Mouse (Mus musculus): ENCODE results near the gene F11. TPM values are rescaled to one million over a fixed set of nuclear protein-coding genes. Genes with fewer than 3 reads are reported as not detected.

The F11 gene
- polyA plus RNA-seq, 1 experiment from 2014 or later: 1.6 TPM

DNA sequence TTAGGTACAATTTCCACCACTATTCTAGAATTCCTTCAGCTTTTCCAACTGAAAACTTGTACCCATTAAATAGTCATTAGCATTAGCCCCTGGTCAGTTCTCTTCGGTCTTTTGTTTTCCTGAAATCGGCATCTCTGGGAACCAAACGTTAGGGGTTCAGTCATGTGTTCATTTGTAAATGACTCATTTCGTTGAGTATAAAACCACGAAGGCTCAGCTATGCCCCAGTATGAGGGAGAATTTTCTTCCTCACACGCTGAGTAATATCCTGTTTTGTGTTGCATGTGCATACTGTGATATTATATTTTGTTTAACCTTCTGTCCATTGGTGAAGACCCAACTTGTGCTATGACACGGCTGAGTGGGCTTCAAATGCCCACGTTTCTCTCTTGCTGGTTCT, 3.4 kb downstream of the F11 start:
- Histone ChIP-seq H3K9ac (ENCODE audit: low read depth, low read length) (no peak overlapping the region), H3K4me1 (replicated peaks; ENCODE audit: control insufficient read depth, insufficient read depth, low read length) (no peaks in the 10 kb centered on the region), H3K4me2 (no peak overlapping the region), H3K36me3 (ENCODE audit: control insufficient read depth, insufficient read depth, low read length) (no peaks in the 10 kb centered on the region), H3K27ac (ENCODE audit: low read depth, low read length) (no peak overlapping the region), H3K4me3 (ENCODE audit: low read depth, low read length) (no peak overlapping the region), H3K9me3 (ENCODE audit: control insufficient read depth, low read length) (no peaks in the 10 kb centered on the region), H3K27me3 (replicated peaks; ENCODE audit: control insufficient read depth, insufficient read depth, low read length) (no peaks in the 10 kb centered on the region)
- no peak for ATAC-seq (replicated peaks; ENCODE audit: low FRiP score)
- DNase-seq (ENCODE audit: low spot score): no peak
- 81% methylated on average over 8 of the region's 8 CpGs for WGBS

- no peak overlapping the region for H3K4me2 ChIP-seq
- WGBS: 84% methylated on average over 12 of the region's 12 CpGs
- no peaks in the 10 kb centered on the region for H3K4me1 ChIP-seq (replicated peaks; ENCODE audit: control insufficient read depth, insufficient read depth, low read length)
- H3K9ac ChIP-seq (ENCODE audit: low read depth, low read length): no peak overlapping the region
- H3K27me3 ChIP-seq (replicated peaks; ENCODE audit: control insufficient read depth, insufficient read depth, low read length): no peaks in the 10 kb centered on the region
- H3K36me3 ChIP-seq (ENCODE audit: control insufficient read depth, insufficient read depth, low read length): no peaks in the 10 kb centered on the region
- DNase-seq (ENCODE audit: low spot score): no peak
- H3K9me3 ChIP-seq (ENCODE audit: control insufficient read depth, low read length): no peaks in the 10 kb centered on the region
- H3K4me3 ChIP-seq (ENCODE audit: low read depth, low read length): no peak overlapping the region
- ATAC-seq (replicated peaks; ENCODE audit: low FRiP score): no peak
- no peak overlapping the region for H3K27ac ChIP-seq (ENCODE audit: low read depth, low read length)
Observed at GRCm38 (mm10) chr8:45255040-45255439, 6.8 kb downstream of the F11 start.

GRCm38 (mm10) chr8:45254194-45254842, 7.5 kb downstream of the F11 start:
- Histone ChIP-seq H3K9ac (ENCODE audit: low read depth, low read length) (no peak overlapping the region), H3K9me3 (ENCODE audit: control insufficient read depth, low read length) (no peaks in the 10 kb centered on the region), H3K36me3 (ENCODE audit: control insufficient read depth, insufficient read depth, low read length) (no peaks in the 10 kb centered on the region), H3K27me3 (replicated peaks; ENCODE audit: control insufficient read depth, insufficient read depth, low read length) (no peaks in the 10 kb centered on the region), H3K27ac (ENCODE audit: low read depth, low read length) (no peak overlapping the region), H3K4me3 (ENCODE audit: low read depth, low read length) (no peak overlapping the region), H3K4me1 (replicated peaks; ENCODE audit: control insufficient read depth, insufficient read depth, low read length) (no peaks in the 10 kb centered on the region), H3K4me2 (no peak overlapping the region)
- no peak for ATAC-seq (replicated peaks; ENCODE audit: low FRiP score)
- DNase-seq (ENCODE audit: low spot score): no peak
- 73% methylated on average over 8 of the region's 8 CpGs for WGBS

GRCm38 (mm10) chr8:45253586-45253985, 8.2 kb downstream of the F11 start:
- WGBS: 86% methylated on average over 1 of the region's 1 CpGs
- no peak overlapping the region for H3K27ac ChIP-seq (ENCODE audit: low read depth, low read length)
- no peak for DNase-seq (ENCODE audit: low spot score)
- H3K36me3 ChIP-seq (ENCODE audit: control insufficient read depth, insufficient read depth, low read length): no peaks in the 10 kb centered on the region
- no peak overlapping the region for H3K4me2 ChIP-seq
- H3K9ac ChIP-seq (ENCODE audit: low read depth, low read length): no peak overlapping the region
- no peaks in the 10 kb centered on the region for H3K4me1 ChIP-seq (replicated peaks; ENCODE audit: control insufficient read depth, insufficient read depth, low read length)
- no peak overlapping the region for H3K4me3 ChIP-seq (ENCODE audit: low read depth, low read length)
- ATAC-seq (replicated peaks; ENCODE audit: low FRiP score): no peak
- no peaks in the 10 kb centered on the region for H3K27me3 ChIP-seq (replicated peaks; ENCODE audit: control insufficient read depth, insufficient read depth, low read length)
- H3K9me3 ChIP-seq (ENCODE audit: control insufficient read depth, low read length): no peaks in the 10 kb centered on the region

DNA sequence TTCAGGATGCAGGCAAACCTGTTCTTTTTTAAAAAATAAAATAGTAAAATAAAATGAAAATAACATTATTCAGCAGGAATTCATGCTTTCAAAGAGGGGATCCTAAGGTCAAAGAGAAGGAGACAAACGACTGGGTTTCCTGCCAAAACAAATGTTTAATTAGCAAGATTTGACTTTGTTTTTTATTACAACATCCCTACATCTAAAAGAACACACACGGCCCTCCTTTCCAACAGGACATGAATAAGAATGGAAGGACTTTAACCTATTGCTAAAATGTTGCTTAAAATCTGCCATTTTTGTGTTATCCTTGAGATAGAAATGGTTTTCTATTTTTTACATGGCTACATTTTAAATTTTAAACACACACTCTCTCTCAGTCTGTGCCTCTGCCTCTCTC, 8.7 kb downstream of the F11 start:
- WGBS: 50% methylated on average over 2 of the region's 2 CpGs
- H3K9me3 ChIP-seq (ENCODE audit: control insufficient read depth, low read length): no peaks in the 10 kb centered on the region
- H3K36me3 ChIP-seq (ENCODE audit: control insufficient read depth, insufficient read depth, low read length): no peaks in the 10 kb centered on the region
- ATAC-seq (replicated peaks; ENCODE audit: low FRiP score) (no peak), DNase-seq (ENCODE audit: low spot score) (no peak)
- no peaks in the 10 kb centered on the region for H3K4me1 ChIP-seq (replicated peaks; ENCODE audit: control insufficient read depth, insufficient read depth, low read length)
- no peak overlapping the region for H3K9ac ChIP-seq (ENCODE audit: low read depth, low read length)
- H3K27me3 ChIP-seq (replicated peaks; ENCODE audit: control insufficient read depth, insufficient read depth, low read length): no peaks in the 10 kb centered on the region
- no peak overlapping the region for H3K27ac ChIP-seq (ENCODE audit: low read depth, low read length)
- no peak overlapping the region for H3K4me2 ChIP-seq
- H3K4me3 ChIP-seq (ENCODE audit: low read depth, low read length): no peak overlapping the region

GRCm38 (mm10) chr8:45246307-45246706, 15.5 kb downstream of the F11 start:
- no peak overlapping the region for H3K4me3 ChIP-seq (ENCODE audit: low read depth, low read length)
- H3K4me1 ChIP-seq (replicated peaks; ENCODE audit: control insufficient read depth, insufficient read depth, low read length): no peaks in the 10 kb centered on the region
- no peak overlapping the region for H3K9ac ChIP-seq (ENCODE audit: low read depth, low read length)
- ATAC-seq (replicated peaks; ENCODE audit: low FRiP score) (no peak), DNase-seq (ENCODE audit: low spot score) (no peak)
- 62% methylated on average over 7 of the region's 7 CpGs for WGBS
- no peak overlapping the region for H3K27ac ChIP-seq (ENCODE audit: low read depth, low read length)
- H3K4me2 ChIP-seq: no peak overlapping the region
- no peaks in the 10 kb centered on the region for H3K27me3 ChIP-seq (replicated peaks; ENCODE audit: control insufficient read depth, insufficient read depth, low read length)
- H3K9me3 ChIP-seq (ENCODE audit: control insufficient read depth, low read length): no peaks in the 10 kb centered on the region
- no peaks in the 10 kb centered on the region for H3K36me3 ChIP-seq (ENCODE audit: control insufficient read depth, insufficient read depth, low read length)

GRCm38 (mm10) chr8:45239363-45239762, 22.5 kb downstream of the F11 start:
- no peak overlapping the region for H3K4me2 ChIP-seq
- no peaks in the 10 kb centered on the region for H3K4me1 ChIP-seq (replicated peaks; ENCODE audit: control insufficient read depth, insufficient read depth, low read length)
- ATAC-seq (replicated peaks; ENCODE audit: low FRiP score): no peak
- 86% methylated on average over 8 of the region's 8 CpGs for WGBS
- DNase-seq (ENCODE audit: low spot score): no peak
- no peaks in the 10 kb centered on the region for H3K36me3 ChIP-seq (ENCODE audit: control insufficient read depth, insufficient read depth, low read length)
- no peak overlapping the region for H3K9ac ChIP-seq (ENCODE audit: low read depth, low read length)
- H3K9me3 ChIP-seq (ENCODE audit: control insufficient read depth, low read length): no peaks in the 10 kb centered on the region
- no peak overlapping the region for H3K27ac ChIP-seq (ENCODE audit: low read depth, low read length)
- no peaks in the 10 kb centered on the region for H3K27me3 ChIP-seq (replicated peaks; ENCODE audit: control insufficient read depth, insufficient read depth, low read length)
- H3K4me3 ChIP-seq (ENCODE audit: low read depth, low read length): no peak overlapping the region

DNA sequence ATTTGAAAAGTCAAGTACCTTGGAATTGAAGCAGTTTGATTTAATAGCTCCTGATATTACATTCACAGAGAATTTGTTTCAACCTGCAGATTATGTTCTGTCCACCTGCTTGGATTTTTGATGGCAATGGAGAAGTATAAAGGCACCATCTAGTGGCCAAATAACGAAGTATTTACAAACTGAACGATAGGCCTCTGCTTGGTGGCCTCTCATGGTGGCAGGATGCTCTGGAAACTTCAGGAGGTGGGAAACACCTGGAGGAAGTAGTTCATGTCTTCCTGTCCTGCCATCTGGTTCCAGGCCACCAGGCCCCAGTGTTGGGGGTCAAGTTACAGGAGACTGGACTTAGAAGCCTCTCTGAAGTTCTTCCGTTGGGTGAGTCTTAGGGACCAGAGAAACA, 23.5 kb downstream of the F11 start:
- Histone ChIP-seq H3K4me3 (ENCODE audit: low read depth, low read length) (no peak overlapping the region), H3K36me3 (ENCODE audit: control insufficient read depth, insufficient read depth, low read length) (no peaks in the 10 kb centered on the region), H3K27me3 (replicated peaks; ENCODE audit: control insufficient read depth, insufficient read depth, low read length) (no peaks in the 10 kb centered on the region), H3K9ac (ENCODE audit: low read depth, low read length) (no peak overlapping the region), H3K9me3 (ENCODE audit: control insufficient read depth, low read length) (no peaks in the 10 kb centered on the region), H3K4me1 (replicated peaks; ENCODE audit: control insufficient read depth, insufficient read depth, low read length) (no peaks in the 10 kb centered on the region), H3K27ac (ENCODE audit: low read depth, low read length) (no peak overlapping the region), H3K4me2 (no peak overlapping the region)
- 28% methylated on average over 3 of the region's 3 CpGs for WGBS
- ATAC-seq (replicated peaks; ENCODE audit: low FRiP score) (no peak; the same call in 1 of the 2 replicates), DNase-seq (ENCODE audit: low spot score) (no peak)

DNA sequence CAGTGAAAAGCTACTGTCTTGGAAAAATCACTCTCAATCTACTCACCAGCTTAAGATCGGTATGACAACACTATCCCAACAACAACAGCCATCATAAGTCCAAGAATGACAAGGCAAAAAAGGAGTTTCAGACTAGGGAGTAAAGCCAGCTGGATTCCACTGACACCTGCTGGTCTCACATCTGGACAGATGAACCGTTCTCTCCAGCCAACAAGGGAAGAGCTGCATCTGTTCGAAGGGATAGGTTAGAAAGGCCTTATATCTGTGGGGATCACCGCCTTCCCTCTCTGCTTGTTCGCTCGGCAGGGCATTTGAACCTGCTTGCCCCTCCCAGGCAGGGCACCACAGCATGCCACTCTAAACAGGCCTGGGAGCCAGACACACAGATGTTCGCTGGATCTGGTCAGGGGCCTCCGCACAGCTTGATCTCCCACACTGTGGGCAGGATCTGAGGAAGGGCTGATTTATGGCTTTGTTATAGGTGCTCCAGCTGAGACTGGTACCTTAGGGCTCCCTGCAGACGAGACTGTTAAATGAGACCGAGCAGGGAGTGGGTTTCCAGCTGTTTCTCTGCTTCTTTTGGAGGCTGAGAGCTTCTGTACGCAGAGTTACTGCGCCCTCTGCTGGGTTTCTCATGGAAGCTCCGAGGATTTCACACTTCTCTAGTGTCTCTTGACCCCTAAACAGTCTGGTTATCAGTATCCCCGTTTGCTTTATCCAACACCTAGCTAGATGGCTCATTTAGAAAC, 25.5 kb downstream of the F11 start:
- no peak overlapping the region for H3K9ac ChIP-seq (ENCODE audit: low read depth, low read length)
- no peaks in the 10 kb centered on the region for H3K36me3 ChIP-seq (ENCODE audit: control insufficient read depth, insufficient read depth, low read length)
- DNase-seq (ENCODE audit: low spot score) (no peak), ATAC-seq (replicated peaks; ENCODE audit: low FRiP score) (0 out of 2 replicates have a peak, but pooled peaks have one; percentile 23)
- H3K4me1 ChIP-seq (replicated peaks; ENCODE audit: control insufficient read depth, insufficient read depth, low read length): no peaks in the 10 kb centered on the region
- H3K4me3 ChIP-seq (ENCODE audit: low read depth, low read length): no peak overlapping the region
- no peaks in the 10 kb centered on the region for H3K9me3 ChIP-seq (ENCODE audit: control insufficient read depth, low read length)
- H3K4me2 ChIP-seq: no peak overlapping the region
- WGBS: 30% methylated on average over 14 of the region's 14 CpGs
- H3K27ac ChIP-seq (ENCODE audit: low read depth, low read length): no peak overlapping the region
- no peaks in the 10 kb centered on the region for H3K27me3 ChIP-seq (replicated peaks; ENCODE audit: control insufficient read depth, insufficient read depth, low read length)

All from liver, embryonic 11.5 days (tissue).